Mouse (Mus musculus) liver, postnatal 0 days (tissue): ENCODE measurements around the gene Ankrd31.

Experiments
- CTCF ChIP-seq: sonication (generic); IDR thresholded peaks from 2 replicates; pipeline ENCODE4 v1.5.1; 2016; ENCODE audit warnings: antibody characterized with exemption, low read depth
- EP300 ChIP-seq: IDR thresholded peaks from 2 replicates; pipeline ENCODE4 v1.6.1; 2016; ENCODE audit warnings: antibody characterized with exemption, low read depth, mild to moderate bottlenecking

DNA sequence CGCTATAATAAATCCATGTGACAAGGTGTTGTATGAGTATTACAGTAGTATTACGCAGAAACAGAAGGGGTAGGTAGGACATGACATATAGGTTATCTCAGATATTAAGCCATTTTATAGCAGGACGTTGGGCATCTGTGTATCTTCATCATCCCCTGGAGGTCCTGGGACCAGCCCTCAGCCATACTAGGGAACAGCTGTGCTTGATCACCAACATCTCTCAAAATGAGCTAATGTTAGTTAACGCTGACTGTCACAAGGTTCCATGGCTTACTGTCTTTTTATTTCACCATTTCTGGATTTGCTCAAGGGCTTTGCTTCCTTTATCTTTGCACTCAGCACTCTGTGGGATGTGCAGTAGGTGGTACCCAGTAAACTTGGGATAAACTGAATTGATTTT, 197.7 kb downstream of the Ankrd31 start:
- TF ChIP-seq CTCF = no peak
- no peak for TF ChIP-seq EP300
